Mouse (Mus musculus): ENCODE results near the gene Ppfia4. TPM values are rescaled to one million over a fixed set of nuclear protein-coding genes. Genes with fewer than 3 reads are reported as not detected.

Gene Ppfia4
- polyA plus RNA-seq, 1 experiment: 7.2 TPM

GRCm38 (mm10) chr1:134310291-134310690 is 22.4 kb downstream of the Ppfia4 start:
- no peak for DNase-seq (ENCODE audit: low read depth, low spot score)

GRCm38 (mm10) chr1:134307409-134307808 is 25.3 kb downstream of the Ppfia4 start:
- DNase-seq (ENCODE audit: low read depth, low spot score): no peak

More at GRCm38 (mm10) chr1:134310291-134310690, 22.4 kb downstream of the Ppfia4 start:
- WGBS: 69% methylated on average over 2 of the region's 2 CpGs

GRCm38 (mm10) chr1:134304940-134305339 is 27.8 kb downstream of the Ppfia4 start:
- WGBS: 92% methylated on average over 9 of the region's 9 CpGs
- DNase-seq (ENCODE audit: low read depth, low spot score): no peak

More at GRCm38 (mm10) chr1:134307409-134307808, 25.3 kb downstream of the Ppfia4 start:
- 30% methylated on average over 10 of the region's 10 CpGs for WGBS

GRCm38 (mm10) chr1:134302568-134303238 is 30.0 kb downstream of the Ppfia4 start:
- WGBS: 17% methylated on average over 8 of the region's 8 CpGs
- DNase-seq (ENCODE audit: low read depth, low spot score): no peak

- 10% methylated on average over 44 of the region's 59 CpGs for WGBS
- DNase-seq (ENCODE audit: low read depth, low spot score): no peak
Measured at GRCm38 (mm10) chr1:134298636-134299411, 33.9 kb downstream of the Ppfia4 start.

- WGBS: 79% methylated on average over 8 of the region's 8 CpGs
- DNase-seq (ENCODE audit: low read depth, low spot score): no peak
Measured at GRCm38 (mm10) chr1:134297265-134297664, 35.5 kb downstream of the Ppfia4 start.

GRCm38 (mm10) chr1:134293738-134294604 is 38.8 kb downstream of the Ppfia4 start:
- peak; percentile 67 for DNase-seq (ENCODE audit: low read depth, low spot score)
- WGBS: 27% methylated on average over 3 of the region's 3 CpGs

GRCm38 (mm10) chr1:134293276-134293675 is 39.5 kb downstream of the Ppfia4 start:
- WGBS: 54% methylated on average over 7 of the region's 7 CpGs

GRCm38 (mm10) chr1:134292601-134293000 is 40.1 kb downstream of the Ppfia4 start:
- 39% methylated on average over 9 of the region's 9 CpGs for WGBS
- DNase-seq (ENCODE audit: low read depth, low spot score): no peak

More at GRCm38 (mm10) chr1:134293276-134293675, 39.5 kb downstream of the Ppfia4 start:
- no peak for DNase-seq (ENCODE audit: low read depth, low spot score)

GRCm38 (mm10) chr1:134292073-134292472 is 40.7 kb downstream of the Ppfia4 start:
- no peak for DNase-seq (ENCODE audit: low read depth, low spot score)
- 22% methylated on average over 5 of the region's 5 CpGs for WGBS

- DNase-seq (ENCODE audit: low read depth, low spot score): no peak
- WGBS: 85% methylated on average over 8 of the region's 8 CpGs
Measured at GRCm38 (mm10) chr1:134291555-134291954, 41.2 kb downstream of the Ppfia4 start.

- WGBS: 71% methylated on average over 5 of the region's 5 CpGs
- DNase-seq (ENCODE audit: low read depth, low spot score): no peak
Measured at GRCm38 (mm10) chr1:134290909-134291308, 41.8 kb downstream of the Ppfia4 start.

- WGBS: 94% methylated on average over 13 of the region's 13 CpGs
- DNase-seq (ENCODE audit: low read depth, low spot score): no peak
Measured at GRCm38 (mm10) chr1:134290300-134290699, 42.4 kb downstream of the Ppfia4 start.

GRCm38 (mm10) chr1:134289598-134290099 is 43.1 kb downstream of the Ppfia4 start, which contains the start of gene Myog:
Gene Myog, plus strand, starts transcription at chr1:134289989.
- no peak for DNase-seq (ENCODE audit: low read depth, low spot score)
- 72% methylated on average over 11 of the region's 11 CpGs for WGBS

GRCm38 (mm10) chr1:134288239-134288638 is 44.5 kb downstream of the Ppfia4 start:
- no peak for DNase-seq (ENCODE audit: low read depth, low spot score)
- 69% methylated on average over 3 of the region's 3 CpGs for WGBS

- no peak for DNase-seq (ENCODE audit: low read depth, low spot score)
- 79% methylated on average over 10 of the region's 10 CpGs for WGBS
Measured at GRCm38 (mm10) chr1:134285458-134286120, 47.1 kb downstream of the Ppfia4 start.

- 31% methylated on average over 1 of the region's 1 CpGs for WGBS
- DNase-seq (ENCODE audit: low read depth, low spot score): no peak
Measured at GRCm38 (mm10) chr1:134283108-134283507, 49.6 kb downstream of the Ppfia4 start.

GRCm38 (mm10) chr1:134282342-134282741 is 50.4 kb downstream of the Ppfia4 start:
- 85% methylated on average over 3 of the region's 3 CpGs for WGBS
- no peak for DNase-seq (ENCODE audit: low read depth, low spot score)

- WGBS: 77% methylated on average over 4 of the region's 4 CpGs
- DNase-seq (ENCODE audit: low read depth, low spot score): no peak
Measured at GRCm38 (mm10) chr1:134281563-134281962, 51.2 kb downstream of the Ppfia4 start.
